Mouse (Mus musculus) heart, adult 18-20 months (tissue): Measurements from ENCODE around the gene Mcl1. TPM values are rescaled to one million over a fixed set of nuclear protein-coding genes. Genes with fewer than 3 reads are reported as not detected.
"Not testable (repeated sequence)": the region's sequence is repeated elsewhere in the genome, so short reads cannot be mapped to it uniquely, and the experiment has no call there.

Source experiments
- DNase-seq, 2 experiments: peaks; one replicate each; pipeline ENCODE4 v3.0.0; 2021 to 2022; ENCODE audit warnings: mixed read lengths in 1 of 2
- total RNA-seq, 2 experiments: library from RNA; stranded (reverse); gene quantifications; 2 replicates each; pipeline ENCODE4 v1.2.3; 2021

Gene Mcl1
- total RNA-seq, 2 experiments from 2014 or later: 159 to 167 TPM

GRCm38 (mm10) chr3:95666124-95666844 is 7.7 kb downstream of the Mcl1 start:
- peak; percentile 83 to 86 for DNase-seq

GRCm38 (mm10) chr3:95667521-95667920 is 8.9 kb downstream of the Mcl1 start:
- no peak for DNase-seq

- peak; percentile 81 to 85 for DNase-seq
Measured at GRCm38 (mm10) chr3:95668026-95668425, 9.4 kb downstream of the Mcl1 start.

GRCm38 (mm10) chr3:95668589-95669308 is 10.2 kb downstream of the Mcl1 start:
- DNase-seq: peak; percentile 55 to 69

GRCm38 (mm10) chr3:95669309-95669665 is 10.7 kb downstream of the Mcl1 start:
- no peak for DNase-seq

- DNase-seq: not testable (repeated sequence)
Measured at GRCm38 (mm10) chr3:95670419-95670818, 11.8 kb downstream of the Mcl1 start.

GRCm38 (mm10) chr3:95671201-95671600 is 12.6 kb downstream of the Mcl1 start:
- no peak for DNase-seq

GRCm38 (mm10) chr3:95672461-95672860 is 13.9 kb downstream of the Mcl1 start:
- DNase-seq: peak; percentile 56 to 59

GRCm38 (mm10) chr3:95672861-95673706 is 14.5 kb downstream of the Mcl1 start:
- peak; percentile 73 to 75 for DNase-seq

GRCm38 (mm10) chr3:95673707-95674211 is 15.2 kb downstream of the Mcl1 start:
- peak; percentile 66 to 76 for DNase-seq

- DNase-seq: peak; percentile 87 to 95
Measured at GRCm38 (mm10) chr3:95674236-95674635, 15.6 kb downstream of the Mcl1 start.

GRCm38 (mm10) chr3:95674812-95675211 is 16.2 kb downstream of the Mcl1 start:
- peak; percentile 78 to 80 for DNase-seq

- peak; percentile 91 to 95 for DNase-seq
Measured at GRCm38 (mm10) chr3:95675301-95676092, 16.9 kb downstream of the Mcl1 start.

- DNase-seq: peak; percentile 86 to 94
Measured at GRCm38 (mm10) chr3:95676745-95677419, 18.3 kb downstream of the Mcl1 start.

GRCm38 (mm10) chr3:95677420-95678090 is 19.0 kb downstream of the Mcl1 start:
- peak in 1 of 2 experiments; percentile 49 for DNase-seq

GRCm38 (mm10) chr3:95679551-95679950 is 21.0 kb downstream of the Mcl1 start:
- DNase-seq: no peak

- DNase-seq: no peak
Measured at GRCm38 (mm10) chr3:95680673-95681072, 22.1 kb downstream of the Mcl1 start.

GRCm38 (mm10) chr3:95681365-95681764 is 22.8 kb downstream of the Mcl1 start:
- DNase-seq: no peak

GRCm38 (mm10) chr3:95682878-95683277 is 24.3 kb downstream of the Mcl1 start:
- DNase-seq: peak; percentile 21 to 41

- peak; percentile 42 to 61 for DNase-seq
Measured at GRCm38 (mm10) chr3:95684846-95685245, 26.3 kb downstream of the Mcl1 start.
